Mouse (Mus musculus): ENCODE measurements around the gene Man1a.

GRCm38 (mm10) chr10:53859879-53860278 is 216.5 kb downstream of the Man1a start:
- TF ChIP-seq MAFK (IDR thresholded peaks at IDR 0.05; ENCODE audit: insufficient read depth, low read depth, low read length) (no peak), ZC3H11A (IDR thresholded peaks at IDR 0.05; ENCODE audit: borderline replicate concordance, low read depth, low read length) (no peak)

All from ES-E14 (cell line).